Mouse (Mus musculus) embryonic facial prominence, embryonic 15.5 days (tissue): ENCODE data around the gene Tmco1. TPM values are rescaled to one million over a fixed set of nuclear protein-coding genes. Genes with fewer than 3 reads are reported as not detected.

Experiments
- ATAC-seq: fragments of 200-750 bp; cut with Nextera tagmentation; 2 replicates; pipeline ENCODE4 v1.8.0; 2017; ENCODE audit warnings: low read depth, moderate TSS enrichment; ENCODE audit not compliant: insufficient number of reproducible peaks, low FRiP score, low TSS enrichment
- H3K27ac ChIP-seq: fragments of 300-500 bp; sonication (generic); replicated peaks from 2 replicates; pipeline ENCODE4 v1.5.1; 2015; ENCODE audit warnings: mild to moderate bottlenecking, inconsistent platforms
- H3K27me3 ChIP-seq: fragments of 300-500 bp; sonication (generic); 2 replicates; pipeline ENCODE4 v1.6.1; 2015; ENCODE audit warnings: inconsistent platforms
- H3K36me3 ChIP-seq: fragments of 300-500 bp; sonication (generic); 2 replicates; pipeline ENCODE4 v1.6.1; 2015; ENCODE audit warnings: mild to moderate bottlenecking, inconsistent platforms
- H3K4me1 ChIP-seq: fragments of 300-500 bp; sonication (generic); 2 replicates; pipeline ENCODE4 v1.6.1; 2015; ENCODE audit warnings: inconsistent platforms
- H3K4me2 ChIP-seq: fragments of 300-500 bp; sonication (generic); replicated peaks from 2 replicates; pipeline ENCODE4 v1.6.1; 2015; ENCODE audit warnings: mild to moderate bottlenecking, inconsistent platforms
- H3K4me3 ChIP-seq: fragments of 300-500 bp; sonication (generic); replicated peaks from 2 replicates; pipeline ENCODE4 v1.5.1; 2015; ENCODE audit warnings: mild to moderate bottlenecking, inconsistent platforms
- H3K9ac ChIP-seq: fragments of 300-500 bp; sonication (generic); 2 replicates; pipeline ENCODE4 v1.6.1; 2015; ENCODE audit warnings: inconsistent platforms
- H3K9me3 ChIP-seq: fragments of 300-500 bp; sonication (generic); replicated peaks from 2 replicates; pipeline ENCODE4 v1.6.1; 2016; ENCODE audit warnings: inconsistent platforms
- WGBS: fragments of 180-500 bp; shearing (Covaris S2); methylation state at CpG from one replicate; pipeline ENCODE4 v1.1.7; 2015; 5-methylcytosine and 5-hydroxymethylcytosine counted together
- polyA plus RNA-seq: library from polyadenylated mRNA; unstranded; fragments of >200 nt; fragmentation: Nextera tagmentation; extraction: Ambion mirVana; gene quantifications from 2 replicates; pipeline ENCODE4 v1.2.1, GENCODE M21; 2015

The Tmco1 gene
- polyA plus RNA-seq, 1 experiment from 2014 or later: 92.5 TPM

DNA sequence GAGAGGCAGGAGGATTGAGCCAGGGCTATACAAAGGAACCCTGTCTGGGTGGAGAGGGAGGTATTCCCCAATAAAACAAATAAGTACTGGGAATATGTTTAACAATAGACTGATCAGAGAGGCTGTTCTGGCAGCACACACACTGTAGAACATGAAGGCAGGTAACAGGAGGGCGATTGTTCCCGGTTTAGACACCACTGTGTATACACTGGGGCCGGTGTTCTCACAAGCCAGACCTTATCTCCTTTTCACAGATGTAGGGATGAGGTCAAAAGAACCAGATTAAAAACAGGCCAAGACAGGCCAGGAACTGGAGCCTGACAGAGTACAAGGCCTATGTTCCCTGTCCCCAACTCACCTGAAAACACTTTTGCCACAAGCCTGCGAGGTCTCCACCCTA lies 36.9 kb upstream of the Tmco1 start:
- H3K4me1 ChIP-seq: peaks cover 46% of the 10 kb centered on the region
- no peaks in the 10 kb centered on the region for H3K36me3 ChIP-seq
- ATAC-seq: no peak
- no peaks in the 10 kb centered on the region for H3K27me3 ChIP-seq
- 0 out of 2 replicates have a peak overlapping the region, but pooled peaks have one; percentile 92 for H3K27ac ChIP-seq
- WGBS: 51% methylated on average over 4 of the region's 4 CpGs
- no peaks in the 10 kb centered on the region for H3K9me3 ChIP-seq
- no peak overlapping the region for H3K4me3 ChIP-seq
- no peak overlapping the region for H3K9ac ChIP-seq
- H3K4me2 ChIP-seq: no peak overlapping the region

DNA sequence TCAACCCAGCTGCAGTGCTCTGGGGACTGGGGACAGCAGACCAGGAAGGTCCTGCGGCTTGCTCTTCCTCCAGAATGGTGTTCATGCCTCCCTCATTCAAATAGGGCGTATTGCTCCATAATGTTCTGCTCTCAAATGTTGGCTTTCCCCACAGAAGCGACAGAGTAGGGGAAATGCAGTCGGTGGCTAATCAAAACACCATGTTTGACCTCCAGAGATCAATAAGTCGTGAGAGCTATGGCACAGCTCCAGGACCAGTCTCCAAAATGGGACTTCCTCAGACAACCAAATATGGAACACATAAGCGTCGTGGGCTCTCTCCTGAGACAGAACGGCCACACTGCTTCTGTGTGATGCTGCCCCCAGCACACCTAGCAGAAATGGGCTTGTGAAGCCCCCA lies 36.3 kb upstream of the Tmco1 start:
- Histone ChIP-seq H3K27ac (no peak overlapping the region), H3K4me1 (peaks cover 46% of the 10 kb centered on the region), H3K4me2 (no peak overlapping the region)

DNA sequence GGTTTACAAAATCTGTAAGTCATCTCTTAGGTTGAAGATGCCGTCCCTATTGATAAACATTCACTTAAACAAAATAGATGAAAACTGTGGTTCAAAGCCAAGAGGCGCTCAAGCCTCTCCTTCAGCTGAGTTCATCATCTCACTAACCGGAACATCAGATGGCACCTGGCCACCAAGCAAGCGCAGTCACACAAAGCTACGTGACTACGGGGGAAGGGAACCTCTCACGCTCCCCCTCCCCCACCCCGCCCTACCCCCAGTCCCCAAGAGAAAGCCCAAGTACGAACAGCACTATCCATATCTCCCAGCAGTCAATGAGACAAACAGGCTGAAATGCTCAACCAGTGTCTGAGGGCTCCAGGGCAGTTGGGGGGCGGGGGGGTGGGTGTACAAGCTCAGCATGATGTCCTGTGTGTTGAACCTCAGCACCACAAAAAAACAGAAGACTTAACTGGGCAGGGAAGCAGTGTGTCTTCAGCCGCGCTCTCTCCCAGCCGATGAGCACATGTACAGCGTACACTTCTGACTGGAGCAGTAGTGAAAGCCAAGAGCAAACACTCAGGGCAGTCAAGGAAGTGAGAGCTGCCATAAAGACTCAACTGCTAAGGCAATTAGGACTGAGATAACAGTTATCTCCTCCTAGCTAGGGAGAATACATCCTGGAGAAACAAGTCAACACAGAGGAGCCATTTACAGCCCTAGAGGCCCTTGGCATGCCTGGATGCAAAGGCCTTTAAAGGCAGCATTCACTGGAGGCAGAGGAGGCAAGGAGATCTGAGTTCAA lies 34.6 kb upstream of the Tmco1 start:
- no peak for ATAC-seq
- no peak overlapping the region for H3K27ac ChIP-seq
- WGBS: 61% methylated on average over 14 of the region's 14 CpGs

More for the DNA sequence above, 36.3 kb upstream of the Tmco1 start:
- H3K9me3 ChIP-seq: no peaks in the 10 kb centered on the region
- ATAC-seq: no peak
- no peaks in the 10 kb centered on the region for H3K36me3 ChIP-seq
- no peak overlapping the region for H3K4me3 ChIP-seq
- no peak overlapping the region for H3K9ac ChIP-seq
- no peaks in the 10 kb centered on the region for H3K27me3 ChIP-seq
- 43% methylated on average over 8 of the region's 8 CpGs for WGBS

DNA sequence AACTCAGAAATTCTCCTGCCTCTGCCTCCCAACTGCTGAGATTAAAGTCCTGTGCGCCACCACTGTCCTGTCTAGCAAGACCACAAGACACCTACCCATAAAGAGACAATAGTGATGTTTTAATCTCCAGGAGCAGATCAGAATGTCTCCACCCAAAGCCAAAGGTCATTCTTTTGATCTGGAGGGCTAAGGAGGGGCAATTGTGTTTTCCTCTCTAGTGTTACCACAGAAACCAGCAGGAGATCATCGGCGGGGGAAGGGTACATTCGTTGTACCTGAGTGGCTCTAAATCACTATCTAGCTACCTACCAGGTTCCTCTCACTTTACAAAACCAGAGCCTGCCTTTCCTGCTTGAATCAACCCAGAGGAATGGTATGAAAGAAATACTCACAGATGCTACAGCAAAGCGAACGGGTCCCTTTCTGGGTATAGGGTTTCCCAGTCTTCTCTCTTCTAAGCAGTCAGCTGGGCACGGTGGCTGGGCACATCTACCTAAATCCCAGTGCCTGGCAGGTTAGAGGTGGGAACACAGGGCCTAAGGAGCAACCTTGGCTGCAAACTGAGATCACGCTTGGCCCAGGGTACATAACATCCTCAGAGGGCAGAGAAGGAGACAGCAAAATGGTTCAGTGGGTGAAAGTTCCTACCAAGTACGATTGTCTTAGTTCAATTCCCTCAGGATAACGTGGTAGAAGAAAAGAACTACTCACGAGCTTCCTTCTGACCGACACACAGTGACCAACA lies 33.4 kb upstream of the Tmco1 start:
- ATAC-seq: no peak
- H3K27me3 ChIP-seq: no peaks in the 10 kb centered on the region
- no peak overlapping the region for H3K9ac ChIP-seq
- H3K4me3 ChIP-seq: no peak overlapping the region
- H3K4me1 ChIP-seq: peaks cover 36% of the 10 kb centered on the region
- no peaks in the 10 kb centered on the region for H3K9me3 ChIP-seq
- no peak overlapping the region for H3K4me2 ChIP-seq
- 82% methylated on average over 12 of the region's 12 CpGs for WGBS
- H3K36me3 ChIP-seq: no peaks in the 10 kb centered on the region
- no peak overlapping the region for H3K27ac ChIP-seq

More for the DNA sequence above, 34.6 kb upstream of the Tmco1 start:
- Histone ChIP-seq H3K4me2 (no peak overlapping the region), H3K9me3 (no peaks in the 10 kb centered on the region), H3K27me3 (no peaks in the 10 kb centered on the region), H3K36me3 (no peaks in the 10 kb centered on the region), H3K9ac (no peak overlapping the region), H3K4me3 (no peak overlapping the region), H3K4me1 (peaks cover 44% of the 10 kb centered on the region)

DNA sequence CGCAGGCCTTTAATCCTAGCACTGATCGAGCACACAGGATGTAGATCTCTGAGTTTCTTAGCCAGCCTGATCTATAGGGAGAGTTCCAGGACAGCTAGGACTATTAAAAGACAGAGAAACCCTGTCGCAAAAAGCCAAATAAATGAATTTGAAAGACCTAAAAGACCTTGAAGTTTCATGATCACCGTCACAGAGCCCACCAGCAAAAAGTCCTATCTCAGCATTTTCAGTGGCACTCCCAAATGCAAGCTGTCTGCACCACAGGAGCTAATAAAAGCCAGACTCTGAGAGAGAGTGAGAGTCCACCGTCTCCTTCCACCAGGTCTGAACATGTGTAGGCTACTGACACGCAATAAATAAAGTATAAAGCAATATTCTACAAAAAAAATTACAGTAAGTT lies 29.8 kb upstream of the Tmco1 start:
- H3K27me3 ChIP-seq: no peaks in the 10 kb centered on the region
- no peak overlapping the region for H3K9ac ChIP-seq
- no peak overlapping the region for H3K4me2 ChIP-seq
- no peaks in the 10 kb centered on the region for H3K9me3 ChIP-seq
- H3K4me3 ChIP-seq: no peak overlapping the region
- H3K27ac ChIP-seq: no peak overlapping the region
- no peaks in the 10 kb centered on the region for H3K36me3 ChIP-seq
- WGBS: 57% methylated on average over 6 of the region's 6 CpGs
- H3K4me1 ChIP-seq: peaks cover 23% of the 10 kb centered on the region; the same call in 1 of the 2 replicates
- ATAC-seq: no peak

DNA sequence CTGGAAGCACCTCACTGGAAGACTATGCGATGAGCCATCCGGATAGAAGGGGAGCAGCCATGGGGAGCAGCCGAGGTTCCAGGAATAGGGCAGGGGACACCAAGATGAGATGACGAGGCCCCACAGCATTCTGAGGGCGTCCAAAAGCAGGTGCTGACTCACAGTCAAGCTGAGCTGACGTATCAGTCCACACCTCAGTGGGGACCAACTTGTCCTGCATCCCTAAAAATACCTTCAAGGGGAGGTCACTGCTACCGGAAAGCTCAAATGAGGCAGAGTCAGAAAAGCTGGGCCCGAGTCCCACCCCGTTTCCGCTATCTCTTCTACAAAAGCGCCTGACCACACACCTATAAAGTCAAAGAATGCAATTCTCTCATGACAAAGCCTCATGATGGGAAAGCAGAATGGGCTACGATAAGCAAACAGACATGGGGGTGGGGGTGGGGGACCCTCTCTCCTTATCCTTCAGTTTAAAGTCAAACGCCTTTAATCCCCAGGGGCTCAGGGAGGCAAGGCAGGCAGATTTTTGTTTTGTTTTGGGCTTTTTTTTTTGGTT lies 28.9 kb upstream of the Tmco1 start:
- H3K4me3 ChIP-seq: no peak overlapping the region
- WGBS: 80% methylated on average over 13 of the region's 13 CpGs
- H3K27ac ChIP-seq: no peak overlapping the region
- no peaks in the 10 kb centered on the region for H3K36me3 ChIP-seq
- ATAC-seq: no peak
- H3K27me3 ChIP-seq: no peaks in the 10 kb centered on the region
- H3K4me1 ChIP-seq: peaks cover 26% of the 10 kb centered on the region; the same call in 1 of the 2 replicates
- H3K4me2 ChIP-seq: no peak overlapping the region
- no peak overlapping the region for H3K9ac ChIP-seq
- no peaks in the 10 kb centered on the region for H3K9me3 ChIP-seq

DNA sequence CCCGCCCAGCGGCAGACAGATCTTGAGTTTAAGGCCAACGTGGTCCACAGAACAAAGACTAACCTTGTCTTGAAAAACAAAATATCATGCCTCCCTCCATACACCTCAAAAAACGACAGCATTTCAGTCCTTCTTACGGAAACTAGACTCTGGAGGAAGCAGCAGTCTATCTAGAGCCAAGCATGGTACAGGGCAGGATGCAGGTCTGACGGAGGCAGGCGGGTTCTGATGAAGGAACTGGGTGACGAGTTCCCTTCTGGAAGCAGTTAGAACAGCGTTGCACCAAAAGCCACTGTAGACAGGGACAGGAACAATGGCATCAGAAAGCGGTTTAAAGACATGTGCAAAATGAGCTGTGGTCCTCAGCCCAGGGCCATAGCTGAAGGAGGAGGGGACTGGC lies 28.1 kb upstream of the Tmco1 start:
- no peaks in the 10 kb centered on the region for H3K9me3 ChIP-seq
- H3K4me3 ChIP-seq: no peak overlapping the region
- no peak overlapping the region for H3K27ac ChIP-seq
- no peaks in the 10 kb centered on the region for H3K36me3 ChIP-seq
- H3K4me1 ChIP-seq: peaks cover 24% of the 10 kb centered on the region
- no peak for ATAC-seq
- no peaks in the 10 kb centered on the region for H3K27me3 ChIP-seq
- no peak overlapping the region for H3K9ac ChIP-seq
- 77% methylated on average over 10 of the region's 10 CpGs for WGBS
- H3K4me2 ChIP-seq: no peak overlapping the region

DNA sequence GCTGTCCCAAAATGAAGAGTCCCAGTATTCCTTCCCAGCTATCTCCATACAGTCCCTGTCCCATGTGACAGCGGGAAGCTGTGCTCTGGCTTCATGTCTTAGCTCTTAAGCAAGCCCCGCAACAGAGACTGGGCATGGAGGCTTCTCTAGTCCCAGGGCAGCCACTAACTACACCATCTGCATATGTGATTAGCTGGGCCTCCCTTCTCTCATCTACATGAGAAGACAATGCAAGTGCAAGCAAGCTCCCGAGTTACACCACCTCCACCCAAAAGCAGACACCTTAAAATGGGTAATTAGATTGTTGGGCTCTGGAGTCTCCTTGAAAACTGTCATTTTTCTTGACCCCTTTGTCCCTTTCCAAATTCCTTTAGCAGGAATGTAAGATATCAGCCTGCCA lies 26.1 kb upstream of the Tmco1 start:
- WGBS: 80% methylated on average over 3 of the region's 3 CpGs
- H3K4me3 ChIP-seq: no peak overlapping the region
- no peaks in the 10 kb centered on the region for H3K27me3 ChIP-seq
- H3K9ac ChIP-seq: no peak overlapping the region
- no peaks in the 10 kb centered on the region for H3K36me3 ChIP-seq
- peaks cover 29% of the 10 kb centered on the region for H3K4me1 ChIP-seq
- H3K9me3 ChIP-seq: no peaks in the 10 kb centered on the region
- H3K27ac ChIP-seq: no peak overlapping the region
- ATAC-seq: no peak
- H3K4me2 ChIP-seq: no peak overlapping the region

DNA sequence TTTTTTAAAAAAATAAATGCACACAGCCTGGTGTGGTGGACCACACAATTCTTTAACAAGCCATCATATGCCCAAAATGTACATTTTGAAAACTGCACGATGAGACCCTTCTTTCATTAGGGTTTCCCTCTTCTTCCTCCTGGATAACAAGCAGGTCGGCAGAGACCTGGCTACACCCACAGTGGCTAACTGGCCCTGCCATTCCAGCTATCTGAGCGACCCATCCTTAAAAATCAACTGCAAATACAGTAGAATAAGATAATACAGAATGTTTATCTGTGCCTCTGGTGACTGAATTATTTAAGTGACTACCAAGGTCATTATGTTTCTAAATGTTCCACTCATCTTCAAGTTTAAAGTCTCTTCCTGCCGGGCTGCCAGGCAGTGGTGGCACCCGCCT lies 25.4 kb upstream of the Tmco1 start:
- Histone ChIP-seq H3K4me1 (peaks cover 29% of the 10 kb centered on the region), H3K4me2 (peak overlapping the region; percentile 87), H3K9me3 (no peaks in the 10 kb centered on the region), H3K4me3 (peak overlapping the region; percentile 89), H3K9ac (no peak overlapping the region), H3K36me3 (no peaks in the 10 kb centered on the region), H3K27ac (no peak overlapping the region), H3K27me3 (no peaks in the 10 kb centered on the region)
- ATAC-seq: no peak
- 47% methylated on average over 5 of the region's 5 CpGs for WGBS

DNA sequence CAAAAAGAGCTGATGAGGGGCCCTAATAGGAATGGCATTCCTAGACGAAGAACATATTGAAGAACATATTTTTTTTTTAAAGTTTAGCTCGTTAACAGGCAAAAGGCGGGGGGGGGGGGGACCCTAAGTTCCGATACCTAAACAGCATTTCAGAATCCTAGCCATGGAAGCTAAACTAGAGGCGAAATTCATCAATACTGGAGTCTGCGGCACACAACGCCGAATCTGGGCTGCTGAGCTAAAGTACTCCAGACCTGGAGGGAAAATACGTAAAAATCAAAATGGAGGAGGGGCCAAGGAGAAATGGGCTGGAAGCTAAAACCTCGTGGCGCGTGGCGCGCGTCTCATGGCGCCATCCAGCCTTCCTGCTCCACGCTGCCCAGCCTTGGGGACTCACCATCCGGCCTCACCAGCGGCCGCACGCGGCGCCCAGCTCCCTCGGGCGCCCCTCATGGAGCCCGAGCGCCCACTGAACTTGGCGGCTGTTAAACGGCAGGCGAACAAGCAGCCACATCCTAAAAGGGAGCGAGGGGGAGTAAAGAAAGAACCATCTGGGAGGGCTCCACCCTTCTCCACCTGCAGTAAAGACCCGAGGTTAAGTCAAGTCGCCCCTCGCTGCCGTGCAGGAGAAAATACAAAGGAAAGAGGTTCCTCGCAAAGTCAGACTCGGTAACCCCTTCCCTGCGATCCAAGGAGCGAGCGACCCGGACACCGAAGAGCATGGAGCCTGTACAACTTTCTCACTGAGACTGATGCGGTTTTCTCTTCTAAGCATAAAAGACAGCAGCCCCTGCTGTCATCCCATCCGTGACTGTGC lies 24.5 kb upstream of the Tmco1 start:
- peak overlapping the region; percentile 88 for H3K27ac ChIP-seq
- H3K4me2 ChIP-seq: peak overlapping the region; percentile 87
- H3K27me3 ChIP-seq: no peaks in the 10 kb centered on the region
- H3K9ac ChIP-seq: peak overlapping the region; percentile 70
- no peaks in the 10 kb centered on the region for H3K36me3 ChIP-seq
- peaks cover 27% of the 10 kb centered on the region for H3K4me1 ChIP-seq
- no peaks in the 10 kb centered on the region for H3K9me3 ChIP-seq
- WGBS: under 1% methylated on average over 44 of the region's 44 CpGs
- peak overlapping the region; percentile 89 for H3K4me3 ChIP-seq
- ATAC-seq: no peak
